Mouse (Mus musculus): Measurements from ENCODE around the gene Zp1. TPM values are rescaled to one million over a fixed set of nuclear protein-coding genes. Genes with fewer than 3 reads are reported as not detected.

Gene Zp1
- polyA plus RNA-seq, 1 experiment from 2014 or later, result 0.79 TPM

Other genes starting within 250 kb of the Zp1 start
- not detected in 2 replicates for gene Pga5, start 242.6 kb downstream of the Zp1 start, polyA plus RNA-seq (2015; fragmentation: Nextera tagmentation; extraction: Ambion mirVana)
- 27.7 and 35.0 TPM in 2 replicates for gene Vps37c, start 231.9 kb downstream of the Zp1 start, polyA plus RNA-seq (2015; fragmentation: Nextera tagmentation; extraction: Ambion mirVana)
- 0.09 and 0.28 TPM in 2 replicates for gene Cd5, start 181.6 kb downstream of the Zp1 start, polyA plus RNA-seq (2015; fragmentation: Nextera tagmentation; extraction: Ambion mirVana)
- gene Cd6, start 90.6 kb downstream of the Zp1 start, polyA plus RNA-seq (2015; fragmentation: Nextera tagmentation; extraction: Ambion mirVana), result not detected in 2 replicates
- gene Slc15a3, start 80.9 kb downstream of the Zp1 start, polyA plus RNA-seq (2015; fragmentation: Nextera tagmentation; extraction: Ambion mirVana), result 0.20 and 0.33 TPM in 2 replicates
- gene Tmem132a, start 50.7 kb downstream of the Zp1 start, polyA plus RNA-seq (2015; fragmentation: Nextera tagmentation; extraction: Ambion mirVana), result 180 and 196 TPM in 2 replicates
- gene Tmem109, start 38.6 kb downstream of the Zp1 start, polyA plus RNA-seq (2015; fragmentation: Nextera tagmentation; extraction: Ambion mirVana), result 50.2 and 50.7 TPM in 2 replicates
- gene Prpf19, start 25.4 kb downstream of the Zp1 start, polyA plus RNA-seq (2015; fragmentation: Nextera tagmentation; extraction: Ambion mirVana), result 35.0 and 39.1 TPM in 2 replicates
- 0.19 and 0.20 TPM in 2 replicates for gene Ptgdr2, start 16.5 kb upstream of the Zp1 start, polyA plus RNA-seq (2015; fragmentation: Nextera tagmentation; extraction: Ambion mirVana)
- gene Ccdc86, start 28.6 kb upstream of the Zp1 start, polyA plus RNA-seq (2015; fragmentation: Nextera tagmentation; extraction: Ambion mirVana), result 12.9 and 14.8 TPM in 2 replicates
- gene Ms4a10, start 54.0 kb upstream of the Zp1 start, polyA plus RNA-seq (2015; fragmentation: Nextera tagmentation; extraction: Ambion mirVana), result not detected in 2 replicates
- gene Ms4a15, start 72.6 kb upstream of the Zp1 start, polyA plus RNA-seq (2015; fragmentation: Nextera tagmentation; extraction: Ambion mirVana), result not detected in 2 replicates
- not detected in 2 replicates for gene Ms4a18, start 97.4 kb upstream of the Zp1 start, polyA plus RNA-seq (2015; fragmentation: Nextera tagmentation; extraction: Ambion mirVana)
- gene Ms4a8a, start 160.5 kb upstream of the Zp1 start, polyA plus RNA-seq (2015; fragmentation: Nextera tagmentation; extraction: Ambion mirVana), result not detected in 2 replicates
- not detected in 2 replicates for gene 1700017D01Rik, start 210.2 kb upstream of the Zp1 start, polyA plus RNA-seq (2015; fragmentation: Nextera tagmentation; extraction: Ambion mirVana)
- gene 1700025F22Rik, start 244.7 kb upstream of the Zp1 start, polyA plus RNA-seq (2015; fragmentation: Nextera tagmentation; extraction: Ambion mirVana), result not detected in 2 replicates

Measured in hindbrain, embryonic 16.5 days (tissue).